Mouse (Mus musculus) embryo, embryonic 10.5 days (tissue): ENCODE measurements at regions not wholly inside any gene's neighbourhood (a gene's known extent, or its start where the extent isn't known, plus 50 kb on each side); places are given as distances from the start of the nearest gene placed in this dataset.
A peak's percentile ranks its signal among the peaks of the same experiment; 100 is the strongest.

Source experiments
- DNase-seq: peaks from one replicate; pipeline ENCODE4 v3.0.0-alpha.2; 2015; ENCODE audit warnings: low spot score

GRCm38 (mm10) chr16:65916831-65917230 lies 101.8 kb downstream of the Vgll3 start:
- DNase-seq: no peak

DNA sequence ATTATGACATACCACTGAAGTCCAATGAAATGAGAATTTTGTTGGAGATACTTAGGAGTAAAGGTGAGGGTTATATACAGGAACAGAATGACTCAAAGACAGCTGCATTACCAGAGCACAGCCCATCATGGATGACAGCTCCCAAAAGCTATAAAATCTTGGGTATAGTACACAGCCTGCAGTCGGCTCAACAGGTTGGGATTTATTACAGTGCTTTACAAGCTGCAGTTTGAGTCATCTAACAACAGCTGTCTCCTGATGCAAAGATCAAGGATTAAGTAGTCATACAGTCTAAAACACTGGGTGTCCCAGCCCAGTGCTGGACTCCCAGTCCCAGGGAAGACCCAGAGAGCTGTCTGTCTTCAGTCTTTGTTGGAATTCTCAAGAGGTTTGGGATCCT lies 110.9 kb downstream of the Vgll3 start:
- no peak for DNase-seq

DNA sequence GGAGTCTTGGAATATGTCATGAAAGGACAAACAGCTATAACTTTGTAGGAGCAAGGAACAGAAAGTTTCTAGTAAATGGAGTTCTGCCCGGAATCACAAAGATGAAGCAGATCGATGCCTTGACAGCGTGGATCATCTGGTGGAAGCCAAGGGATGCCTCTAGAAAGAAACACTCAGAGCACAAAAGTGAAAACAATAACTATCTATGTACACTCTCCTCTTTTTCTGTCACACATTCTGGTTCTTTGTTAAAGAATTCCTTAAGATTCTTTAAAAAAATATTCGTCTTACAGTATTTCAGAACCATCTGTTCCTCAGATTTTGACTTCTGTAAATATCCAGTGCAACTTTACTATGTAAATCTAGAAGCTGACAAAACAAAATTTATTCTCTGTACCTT lies 148.8 kb downstream of the Vgll3 start:
- no peak for DNase-seq

- no peak for DNase-seq
These were observed 149.2 kb downstream of the Vgll3 start for GRCm38 (mm10) chr16:65964260-65964659.

DNA sequence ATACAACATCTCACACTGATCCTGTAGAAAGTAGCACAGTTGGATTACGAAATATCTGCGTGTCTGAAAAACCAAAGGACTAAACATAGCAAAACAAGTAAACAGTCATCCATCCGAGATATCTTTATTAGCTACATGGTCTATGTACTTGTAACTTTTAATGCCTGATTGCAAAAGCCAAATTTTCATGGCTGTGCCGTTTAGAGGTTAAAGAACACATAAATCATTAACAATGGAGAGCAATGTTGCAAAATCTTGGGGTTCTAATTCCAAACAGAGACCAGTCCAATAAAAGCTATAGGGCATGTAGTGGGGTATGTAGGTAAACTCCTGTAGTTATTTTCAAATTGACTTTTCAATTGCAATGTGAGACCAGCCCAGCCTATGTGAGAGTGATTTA lies 162.0 kb downstream of the Vgll3 start:
- DNase-seq: no peak

- DNase-seq: no peak
These were observed 172.1 kb downstream of the Vgll3 start for GRCm38 (mm10) chr16:65987186-65987585.

DNA sequence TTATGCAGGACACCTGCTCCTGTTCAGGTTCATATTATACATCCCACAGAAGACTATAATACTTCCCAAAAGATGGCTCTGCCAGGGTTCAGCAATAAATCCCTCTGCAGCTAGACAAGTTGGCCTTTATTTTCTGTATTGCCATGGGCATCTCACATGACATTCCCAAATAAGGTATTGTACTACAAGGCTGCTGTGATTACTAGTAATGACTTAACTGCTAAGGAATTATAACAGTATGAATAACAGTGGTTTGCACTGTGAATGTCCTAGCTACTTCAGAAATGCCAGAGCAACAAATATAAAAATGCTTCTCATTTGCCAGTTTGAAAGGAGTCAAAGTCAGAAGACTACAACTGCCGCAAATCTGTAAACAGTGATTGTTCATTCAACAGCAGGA lies 184.3 kb downstream of the Vgll3 start:
- DNase-seq: no peak

GRCm38 (mm10) chr16:66000728-66001273 lies 185.7 kb downstream of the Vgll3 start:
- no peak for DNase-seq

GRCm38 (mm10) chr16:66004689-66005088 lies 189.6 kb downstream of the Vgll3 start:
- DNase-seq: no peak

DNA sequence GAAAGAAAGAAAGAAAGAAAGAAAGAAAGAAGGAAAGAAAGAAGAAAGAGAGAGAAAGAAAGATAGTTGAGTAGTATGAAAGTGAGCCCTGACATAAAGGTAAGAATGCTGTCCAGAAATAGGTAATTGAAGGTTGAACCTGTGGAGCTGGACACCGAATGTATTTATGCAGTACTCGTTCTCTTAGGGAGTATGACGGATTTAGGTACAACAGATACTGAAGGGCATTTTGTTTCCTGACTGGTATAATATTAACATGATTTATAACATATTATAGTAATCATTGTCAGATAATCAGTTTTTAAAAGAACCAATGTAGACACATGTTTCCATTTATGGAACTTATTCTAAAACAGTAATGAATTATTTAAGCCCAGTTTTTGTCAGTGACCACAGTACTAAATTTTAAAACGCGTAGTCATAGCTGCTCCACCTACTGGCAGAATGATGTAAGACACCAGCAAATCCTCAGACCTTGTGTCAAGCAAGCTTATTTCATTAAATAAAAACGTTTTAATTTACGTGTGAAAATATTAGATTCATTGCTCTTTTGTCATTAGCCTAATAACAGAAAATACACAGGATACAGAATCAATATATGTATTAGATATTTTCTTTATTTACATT lies 191.0 kb downstream of the Vgll3 start:
- peak; percentile 77 for DNase-seq

- peak; percentile 76 for DNase-seq
These were observed 198.6 kb downstream of the Vgll3 start for GRCm38 (mm10) chr16:66013608-66014007.

DNA sequence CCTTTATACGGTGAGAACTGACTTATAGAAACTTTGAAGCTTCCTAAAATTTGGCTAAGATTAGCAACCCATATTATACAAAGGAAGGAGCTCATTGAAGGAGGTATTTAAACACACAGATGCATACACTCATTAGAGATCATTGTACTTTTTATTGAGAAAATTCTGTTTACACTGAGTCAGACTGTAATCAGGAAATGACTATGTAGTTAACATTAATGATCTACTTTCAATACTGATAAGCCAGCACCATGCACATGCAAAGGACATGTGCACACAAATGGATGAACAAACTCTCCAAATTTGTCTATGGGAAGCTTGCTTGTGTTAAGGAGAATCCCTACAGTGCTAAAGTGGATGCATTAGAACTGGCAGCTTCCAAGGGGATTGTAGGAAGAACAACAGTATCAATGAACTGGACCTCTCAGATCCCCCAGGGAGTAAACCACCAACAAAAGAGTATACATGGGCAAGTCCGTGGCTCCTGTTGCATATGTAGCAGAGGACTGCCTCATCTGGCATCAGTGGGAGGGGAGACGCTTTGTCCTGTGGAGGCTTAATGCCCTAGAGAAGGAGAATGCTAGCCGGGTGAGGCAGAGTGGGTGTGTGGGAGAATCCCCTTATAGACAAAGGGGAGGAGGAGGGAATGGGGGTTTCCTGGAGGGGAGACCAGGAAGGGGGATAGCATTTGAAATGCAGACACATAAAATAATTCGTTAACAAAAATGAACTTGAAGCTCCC lies 200.0 kb downstream of the Vgll3 start:
- DNase-seq: no peak

DNA sequence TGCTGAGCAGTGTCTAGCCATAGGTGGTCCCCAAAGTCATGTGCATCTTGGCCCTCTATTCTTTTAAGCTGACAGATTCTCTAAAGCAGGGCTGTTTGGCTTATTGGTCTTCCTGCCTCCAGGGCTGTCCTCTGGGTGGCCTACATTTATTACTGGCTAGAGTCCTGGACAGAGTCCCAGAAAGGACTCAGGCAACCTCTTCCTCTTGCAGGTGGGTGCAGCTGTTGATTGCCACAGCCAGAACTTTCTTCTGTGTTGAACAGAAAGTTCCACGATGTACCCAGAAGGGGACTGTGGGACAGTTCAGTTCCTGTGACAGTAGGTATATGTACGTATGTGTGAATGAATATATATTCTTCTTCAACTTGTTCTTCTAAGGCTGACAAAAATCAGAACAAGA lies 202.0 kb downstream of the Vgll3 start:
- DNase-seq: no peak

DNA sequence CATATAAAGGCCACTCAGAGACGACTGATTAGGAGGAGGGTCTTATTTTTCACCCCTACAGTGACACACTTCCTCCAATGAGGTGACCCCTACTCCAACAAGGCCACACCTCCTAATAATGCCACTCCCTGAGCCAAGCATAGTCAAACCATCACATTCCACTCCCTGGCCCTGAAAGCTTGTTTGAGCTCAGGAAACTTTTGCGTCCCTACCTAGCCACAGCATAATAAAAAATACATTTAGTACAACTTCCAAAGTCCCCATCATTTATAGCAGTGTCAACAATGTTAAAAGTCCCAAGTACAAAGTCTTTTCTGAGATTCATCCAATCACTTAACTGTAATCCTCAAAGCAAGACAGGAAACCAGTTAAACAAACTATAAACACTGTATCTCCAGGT lies 208.3 kb downstream of the Vgll3 start:
- no peak for DNase-seq
